Mouse (Mus musculus) C2C12 (cell line): Measurements from ENCODE around the gene Sde2.

Experiments used
- CEBPB ChIP-seq: IDR thresholded peaks from one replicate; pipeline ENCODE4 v1.6.1; 2011; ENCODE audit warnings: low read depth, mild to moderate bottlenecking, control low read depth, moderate library complexity
- CTCF ChIP-seq: IDR thresholded peaks from one replicate; pipeline ENCODE4 v1.5.1; 2011; ENCODE audit not compliant: control insufficient read depth, insufficient read depth, insufficient read length
- FOSL1 ChIP-seq: IDR thresholded peaks from one replicate; pipeline ENCODE4 v1.8.0; 2011; ENCODE audit warnings: mild to moderate bottlenecking, low read length; ENCODE audit not compliant: poor library complexity, insufficient read depth, severe bottlenecking
- MYOD1 ChIP-seq: IDR thresholded peaks from one replicate; pipeline ENCODE4 v1.6.1; 2011; ENCODE audit warnings: low read depth; ENCODE audit not compliant: control insufficient read depth, insufficient read length
- MYOG ChIP-seq: IDR thresholded peaks from one replicate; pipeline ENCODE4 v1.6.1; 2011; ENCODE audit not compliant: control insufficient read depth, insufficient read length; ENCODE audit errors: extremely low read depth
- USF1 ChIP-seq: IDR thresholded peaks from one replicate; pipeline ENCODE4 v1.6.1; 2011; ENCODE audit warnings: low read depth, mild to moderate bottlenecking, control low read depth, moderate library complexity

DNA sequence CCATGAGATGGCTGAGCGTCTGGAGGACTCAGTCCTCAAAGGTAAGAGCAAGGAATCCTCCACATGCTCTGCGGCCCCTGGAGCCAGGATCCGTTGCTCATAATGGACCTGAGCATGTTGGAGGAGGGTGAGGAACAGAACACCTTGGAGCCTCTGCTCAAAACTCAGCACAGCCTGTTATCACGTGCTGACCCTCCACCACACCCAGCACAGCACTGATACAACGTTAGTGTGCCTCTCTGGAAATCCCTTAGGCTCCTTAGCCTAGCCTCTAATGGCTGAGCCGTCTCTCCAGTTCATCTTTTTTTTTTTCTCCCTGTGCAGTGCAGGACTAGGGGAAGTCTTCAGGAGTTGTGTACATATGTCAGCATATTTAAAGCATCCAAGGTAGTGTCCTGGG lies 9.1 kb downstream of the Sde2 start:
- TF ChIP-seq CTCF (no peak), USF1 (no peak), MYOG (no peak), MYOD1 (no peak), CEBPB (no peak), FOSL1 (no peak)
